Mouse (Mus musculus): Measurements from ENCODE around the gene Ppp2r5d. TPM values are rescaled to one million over a fixed set of nuclear protein-coding genes. Genes with fewer than 3 reads are reported as not detected.

Gene Ppp2r5d
- polyA plus RNA-seq, 1 experiment, result 53.8 TPM

- H3K4me1 ChIP-seq (ENCODE audit: control insufficient read depth, insufficient read depth, low read length), result peaks cover 4% of the 10 kb centered on the region
- H3K4me3 ChIP-seq (replicated peaks; ENCODE audit: extremely low read depth, low read depth, low read length), result peak within 1 kb of the TSS; percentile 76
- DNase-seq, result peak; percentile 91
- under 1% methylated on average over 43 of the region's 43 CpGs for WGBS
- TF ChIP-seq POLR2A (IDR thresholded peaks at IDR 0.05; ENCODE audit: borderline replicate concordance, extremely low read depth, low read depth, low read length), result peak; percentile 90; the same call in 1 of the 2 replicates
- TF ChIP-seq CTCF (IDR thresholded peaks at IDR 0.05; ENCODE audit: insufficient read depth, low read length), result no peak
Observed at GRCm38 (mm10) chr17:46673850-46674529, 30.9 kb downstream of the Ppp2r5d start, which contains the start of gene Rrp36. Rrp36 (minus strand) TSS chr17:46674352.

DNA sequence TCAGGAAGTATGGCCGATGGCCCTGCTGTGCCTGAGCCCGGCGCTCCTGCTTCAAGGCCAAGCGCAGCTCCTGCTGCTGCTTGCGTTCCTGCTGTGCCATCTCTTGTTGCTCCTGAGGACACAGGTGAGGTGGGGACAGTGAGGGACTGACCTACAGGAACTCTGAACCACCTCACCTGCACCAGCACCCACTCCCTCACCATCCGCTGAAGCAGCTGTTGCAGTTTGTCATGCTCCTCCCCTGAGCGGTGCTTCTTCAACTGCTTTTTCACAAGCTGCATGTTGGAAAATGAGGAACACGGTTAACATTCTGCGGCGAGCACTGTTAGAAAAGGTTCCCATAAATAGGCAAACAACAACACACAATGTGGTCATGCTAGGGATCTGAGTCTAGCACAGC is 35.0 kb downstream of the Ppp2r5d start:
- TF ChIP-seq POLR2A (IDR thresholded peaks at IDR 0.05; ENCODE audit: borderline replicate concordance, extremely low read depth, low read depth, low read length) (no peak), CTCF (IDR thresholded peaks at IDR 0.05; ENCODE audit: insufficient read depth, low read length) (no peak)
- no peak overlapping the region for H3K4me3 ChIP-seq (replicated peaks; ENCODE audit: extremely low read depth, low read depth, low read length)
- peaks cover 2% of the 10 kb centered on the region for H3K4me1 ChIP-seq (ENCODE audit: control insufficient read depth, insufficient read depth, low read length)
- 96% methylated on average over 10 of the region's 10 CpGs for WGBS
- DNase-seq, result no peak

DNA sequence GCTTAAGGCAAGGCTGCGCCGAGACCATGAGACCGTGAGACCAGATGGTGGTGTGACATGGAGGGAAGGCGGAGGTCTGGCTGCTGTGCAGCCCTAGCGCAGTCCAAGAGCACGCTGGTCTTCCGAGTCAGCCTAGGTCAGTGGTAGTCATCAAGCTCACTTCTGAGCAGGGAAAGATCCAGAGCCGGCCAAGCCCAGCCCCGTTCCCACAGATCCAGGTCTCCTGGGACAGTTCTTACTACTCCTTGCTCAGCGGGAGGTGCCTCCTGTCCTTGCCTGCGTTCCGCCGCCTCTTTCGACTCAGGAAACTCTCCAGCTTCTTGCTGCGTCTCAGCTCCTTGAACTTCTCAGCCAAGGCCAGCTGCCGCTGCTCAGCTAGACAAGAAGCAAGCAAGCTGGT is 37.2 kb downstream of the Ppp2r5d start:
- DNase-seq, result no peak
- H3K4me1 ChIP-seq (ENCODE audit: control insufficient read depth, insufficient read depth, low read length), result no peaks in the 10 kb centered on the region
- no peak for TF ChIP-seq CTCF (IDR thresholded peaks at IDR 0.05; ENCODE audit: insufficient read depth, low read length)
- TF ChIP-seq POLR2A (IDR thresholded peaks at IDR 0.05; ENCODE audit: borderline replicate concordance, extremely low read depth, low read depth, low read length), result no peak
- WGBS, result 85% methylated on average over 16 of the region's 16 CpGs
- no peak overlapping the region for H3K4me3 ChIP-seq (replicated peaks; ENCODE audit: extremely low read depth, low read depth, low read length)

DNA sequence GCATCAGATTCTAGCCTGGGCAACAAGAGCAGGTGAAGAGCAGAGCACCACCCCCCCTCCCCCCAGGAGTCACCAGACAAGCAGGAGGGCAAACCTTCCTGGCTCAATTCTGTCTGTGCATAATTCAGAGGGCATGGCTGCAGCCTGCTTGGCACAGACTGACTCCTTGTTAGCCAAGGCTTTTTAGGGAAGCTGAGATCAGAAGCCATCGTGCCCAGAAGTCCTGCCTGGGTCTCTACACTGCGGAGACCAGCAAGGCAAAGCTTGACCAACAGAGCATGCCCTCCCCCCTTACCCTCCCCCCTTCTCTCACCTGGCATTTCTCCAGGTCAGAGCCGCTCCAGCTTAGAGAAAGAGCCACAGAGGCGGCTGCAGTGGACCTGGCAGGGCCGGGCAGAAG is 42.2 kb downstream of the Ppp2r5d start:
- 83% methylated on average over 5 of the region's 5 CpGs for WGBS

GRCm38 (mm10) chr17:46661981-46662380 is 42.9 kb downstream of the Ppp2r5d start:
- no peaks in the 10 kb centered on the region for H3K4me1 ChIP-seq (ENCODE audit: control insufficient read depth, insufficient read depth, low read length)
- 83% methylated on average over 12 of the region's 12 CpGs for WGBS
- H3K4me3 ChIP-seq (replicated peaks; ENCODE audit: extremely low read depth, low read depth, low read length), result no peak overlapping the region
- TF ChIP-seq POLR2A (IDR thresholded peaks at IDR 0.05; ENCODE audit: borderline replicate concordance, extremely low read depth, low read depth, low read length), result no peak
- no peak for TF ChIP-seq CTCF (IDR thresholded peaks at IDR 0.05; ENCODE audit: insufficient read depth, low read length)
- DNase-seq, result no peak

More for the DNA sequence above, 42.2 kb downstream of the Ppp2r5d start:
- DNase-seq, result no peak
- TF ChIP-seq POLR2A (IDR thresholded peaks at IDR 0.05; ENCODE audit: borderline replicate concordance, extremely low read depth, low read depth, low read length), result no peak
- no peak for TF ChIP-seq CTCF (IDR thresholded peaks at IDR 0.05; ENCODE audit: insufficient read depth, low read length)
- H3K4me1 ChIP-seq (ENCODE audit: control insufficient read depth, insufficient read depth, low read length), result no peaks in the 10 kb centered on the region
- H3K4me3 ChIP-seq (replicated peaks; ENCODE audit: extremely low read depth, low read depth, low read length), result no peak overlapping the region

DNA sequence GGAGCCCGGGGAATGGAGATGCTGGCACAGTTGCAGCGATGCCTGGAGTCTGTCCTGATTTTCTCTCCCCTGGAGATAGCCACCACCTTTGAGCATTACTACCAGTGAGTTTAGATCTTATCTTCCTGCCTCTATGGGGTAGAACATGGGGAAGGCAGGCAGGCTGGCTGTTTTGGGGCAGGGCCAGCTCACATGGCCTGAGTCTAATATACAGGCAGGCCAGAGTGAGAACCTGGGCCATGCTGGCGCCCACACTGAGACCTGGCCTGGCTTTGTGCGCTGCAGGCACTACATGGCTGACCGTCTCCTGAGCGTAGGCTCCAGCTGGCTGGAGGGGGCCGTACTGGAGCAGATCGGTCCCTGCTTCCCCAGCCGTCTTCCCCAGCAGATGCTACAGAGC is 43.6 kb downstream of the Ppp2r5d start:
- TF ChIP-seq CTCF (IDR thresholded peaks at IDR 0.05; ENCODE audit: insufficient read depth, low read length) (no peak), POLR2A (IDR thresholded peaks at IDR 0.05; ENCODE audit: borderline replicate concordance, extremely low read depth, low read depth, low read length) (no peak)
- no peaks in the 10 kb centered on the region for H3K4me1 ChIP-seq (ENCODE audit: control insufficient read depth, insufficient read depth, low read length)
- no peak overlapping the region for H3K4me3 ChIP-seq (replicated peaks; ENCODE audit: extremely low read depth, low read depth, low read length)
- WGBS, result 92% methylated on average over 9 of the region's 9 CpGs
- DNase-seq, result no peak

DNA sequence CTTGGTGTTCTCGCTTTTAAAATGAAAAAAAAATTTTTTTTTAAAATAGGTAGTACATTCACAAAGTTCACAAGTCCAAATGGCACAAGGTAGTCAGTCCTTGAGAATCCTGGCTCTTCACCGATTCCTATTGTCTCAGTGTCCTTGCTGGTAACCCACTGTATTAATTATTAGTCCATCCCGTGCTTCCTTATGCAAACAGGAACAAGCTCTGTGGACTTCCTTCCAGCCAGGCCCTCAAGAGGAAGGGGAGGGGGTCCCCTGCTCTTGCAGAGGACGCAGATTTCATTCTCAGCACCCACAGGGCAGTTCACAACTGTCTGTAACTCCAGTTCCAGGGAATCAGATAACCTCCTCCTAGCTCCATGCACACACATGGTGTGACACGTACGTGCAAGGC is 48.9 kb downstream of the Ppp2r5d start:
- Histone ChIP-seq H3K4me3 (replicated peaks; ENCODE audit: extremely low read depth, low read depth, low read length) (no peak overlapping the region), H3K4me1 (ENCODE audit: control insufficient read depth, insufficient read depth, low read length) (peaks cover 10% of the 10 kb centered on the region)
- WGBS, result 61% methylated on average over 6 of the region's 6 CpGs
- no peak for TF ChIP-seq POLR2A (IDR thresholded peaks at IDR 0.05; ENCODE audit: borderline replicate concordance, extremely low read depth, low read depth, low read length)
- no peak for TF ChIP-seq CTCF (IDR thresholded peaks at IDR 0.05; ENCODE audit: insufficient read depth, low read length)
- DNase-seq, result no peak

- DNase-seq, result no peak
- Histone ChIP-seq H3K4me3 (replicated peaks; ENCODE audit: extremely low read depth, low read depth, low read length) (no peak overlapping the region), H3K4me1 (ENCODE audit: control insufficient read depth, insufficient read depth, low read length) (peaks cover 16% of the 10 kb centered on the region)
- TF ChIP-seq CTCF (IDR thresholded peaks at IDR 0.05; ENCODE audit: insufficient read depth, low read length), result no peak
- TF ChIP-seq POLR2A (IDR thresholded peaks at IDR 0.05; ENCODE audit: borderline replicate concordance, extremely low read depth, low read depth, low read length), result no peak
- WGBS, result 54% methylated on average over 20 of the region's 20 CpGs
Observed at GRCm38 (mm10) chr17:46651755-46652547, 53.0 kb downstream of the Ppp2r5d start.

GRCm38 (mm10) chr17:46651292-46651691 is 53.6 kb downstream of the Ppp2r5d start:
- 60% methylated on average over 17 of the region's 17 CpGs for WGBS
- peaks cover 19% of the 10 kb centered on the region for H3K4me1 ChIP-seq (ENCODE audit: control insufficient read depth, insufficient read depth, low read length)
- peak overlapping the region; percentile 83 for H3K4me3 ChIP-seq (replicated peaks; ENCODE audit: extremely low read depth, low read depth, low read length)
- no peak for TF ChIP-seq POLR2A (IDR thresholded peaks at IDR 0.05; ENCODE audit: borderline replicate concordance, extremely low read depth, low read depth, low read length)
- no peak for TF ChIP-seq CTCF (IDR thresholded peaks at IDR 0.05; ENCODE audit: insufficient read depth, low read length)
- no peak for DNase-seq
